Mouse (Mus musculus) midbrain, embryonic 14.5 days (tissue): ENCODE measurements at regions not wholly inside any gene's neighbourhood (a gene's known extent, or its start where the extent isn't known, plus 50 kb on each side); places are given as distances from the start of the nearest gene placed in this dataset.

Experiments
- ATAC-seq: fragments of 200-750 bp; cut with Nextera tagmentation; 2 replicates; pipeline ENCODE4 v1.8.0; 2017; ENCODE audit warnings: moderate number of reproducible peaks, moderate library complexity; ENCODE audit not compliant: low FRiP score, low TSS enrichment
- DNase-seq: peaks from one replicate; pipeline ENCODE4 v3.0.0-alpha.2; 2015
- H3K27ac ChIP-seq: fragments of 300-500 bp; sonication (generic); replicated peaks from 2 replicates; pipeline ENCODE4 v1.5.1; 2014; ENCODE audit warnings: mild to moderate bottlenecking, low read depth, low read length, moderate library complexity
- H3K27me3 ChIP-seq: fragments of 300-500 bp; sonication (generic); 2 replicates; pipeline ENCODE4 v1.6.1; 2014; ENCODE audit warnings: low read length, control low read depth, mixed read lengths; ENCODE audit not compliant: control insufficient read depth, insufficient read depth
- H3K36me3 ChIP-seq: fragments of 300-500 bp; sonication (generic); 2 replicates; pipeline ENCODE4 v1.6.1; 2014; ENCODE audit warnings: low read length, control low read depth; ENCODE audit not compliant: control insufficient read depth, insufficient read depth
- H3K4me1 ChIP-seq: fragments of 300-500 bp; sonication (generic); 2 replicates; pipeline ENCODE4 v1.6.1; 2014; ENCODE audit warnings: mild to moderate bottlenecking, antibody characterized with exemption, low read length, control low read depth; ENCODE audit not compliant: control insufficient read depth, insufficient read depth
- H3K4me2 ChIP-seq: fragments of 300-500 bp; sonication (generic); 2 replicates; pipeline ENCODE4 v1.6.1; 2014; ENCODE audit warnings: mild to moderate bottlenecking, low read length, moderate library complexity
- H3K4me3 ChIP-seq: fragments of 300-500 bp; sonication (generic); replicated peaks from 2 replicates; pipeline ENCODE4 v1.5.1; 2014; ENCODE audit warnings: low read depth, low read length
- H3K9ac ChIP-seq: fragments of 300-500 bp; sonication (generic); replicated peaks from 2 replicates; pipeline ENCODE4 v1.6.1; 2014; ENCODE audit warnings: mild to moderate bottlenecking, low read length, moderate library complexity
- H3K9me3 ChIP-seq: fragments of 300-500 bp; sonication (generic); 2 replicates; pipeline ENCODE4 v1.6.1; 2016; ENCODE audit warnings: low read length, control low read depth, mixed read lengths; ENCODE audit not compliant: control insufficient read depth
- WGBS: fragments of 180-500 bp; shearing (Covaris S2); extraction: QIAGEN DNeasy Blood & Tissue Kit; methylation state at CpG from one replicate; pipeline ENCODE4 v1.1.7; 2014; 5-methylcytosine and 5-hydroxymethylcytosine counted together

DNA sequence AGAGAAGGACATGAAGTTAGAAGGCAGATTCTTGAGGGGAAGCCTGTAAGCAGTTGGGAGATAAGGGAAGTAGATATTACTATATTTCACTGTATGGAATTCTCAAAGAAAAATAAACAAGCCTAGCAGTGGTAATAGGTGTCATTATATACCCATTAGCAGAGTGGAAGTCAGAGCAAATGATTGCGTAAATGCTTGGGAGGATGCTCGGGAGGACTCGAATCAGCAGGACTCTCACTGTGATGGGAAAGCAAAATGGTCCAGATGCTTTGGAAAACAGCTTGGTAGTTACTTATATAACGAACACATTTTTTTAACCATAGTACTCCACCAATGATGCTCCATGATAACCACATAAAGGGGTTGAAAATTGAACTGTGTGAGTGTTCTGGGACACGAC is 100.4 kb upstream of the Bmper start:
- Histone ChIP-seq H3K9ac (no peak overlapping the region), H3K4me3 (no peak overlapping the region), H3K27me3 (no peaks in the 10 kb centered on the region), H3K9me3 (no peaks in the 10 kb centered on the region), H3K27ac (no peak overlapping the region), H3K4me1 (peaks cover 14% of the 10 kb centered on the region), H3K4me2 (no peak overlapping the region), H3K36me3 (no peaks in the 10 kb centered on the region)
- 90% methylated on average over 5 of the region's 5 CpGs for WGBS
- ATAC-seq (no peak), DNase-seq (no peak)

DNA sequence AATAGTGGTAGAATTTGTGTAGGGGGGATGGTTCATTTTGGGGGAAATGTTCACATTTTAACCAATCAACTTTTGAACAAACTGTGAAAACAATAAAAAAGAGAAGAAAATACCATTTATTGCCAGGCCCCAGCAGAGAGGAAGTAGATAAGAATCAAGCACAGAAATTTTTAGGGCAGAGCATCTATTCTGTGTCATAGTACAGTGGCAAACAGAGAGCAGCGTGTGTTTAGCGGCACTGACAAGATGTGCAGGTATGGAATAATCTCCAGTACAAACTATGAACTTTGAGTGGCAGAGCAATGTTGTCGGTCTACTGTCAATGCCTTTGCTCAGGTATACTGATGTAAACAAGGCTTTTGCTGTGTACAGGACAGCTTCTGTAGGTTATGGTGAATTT is 99.4 kb upstream of the Bmper start:
- Histone ChIP-seq H3K9ac (no peak overlapping the region), H3K4me2 (no peak overlapping the region), H3K36me3 (no peaks in the 10 kb centered on the region), H3K4me1 (peaks cover 16% of the 10 kb centered on the region), H3K4me3 (no peak overlapping the region), H3K27ac (no peak overlapping the region), H3K9me3 (no peaks in the 10 kb centered on the region), H3K27me3 (no peaks in the 10 kb centered on the region)
- DNase-seq = no peak
- no peak for ATAC-seq
- WGBS = 94% methylated on average over 3 of the region's 3 CpGs

DNA sequence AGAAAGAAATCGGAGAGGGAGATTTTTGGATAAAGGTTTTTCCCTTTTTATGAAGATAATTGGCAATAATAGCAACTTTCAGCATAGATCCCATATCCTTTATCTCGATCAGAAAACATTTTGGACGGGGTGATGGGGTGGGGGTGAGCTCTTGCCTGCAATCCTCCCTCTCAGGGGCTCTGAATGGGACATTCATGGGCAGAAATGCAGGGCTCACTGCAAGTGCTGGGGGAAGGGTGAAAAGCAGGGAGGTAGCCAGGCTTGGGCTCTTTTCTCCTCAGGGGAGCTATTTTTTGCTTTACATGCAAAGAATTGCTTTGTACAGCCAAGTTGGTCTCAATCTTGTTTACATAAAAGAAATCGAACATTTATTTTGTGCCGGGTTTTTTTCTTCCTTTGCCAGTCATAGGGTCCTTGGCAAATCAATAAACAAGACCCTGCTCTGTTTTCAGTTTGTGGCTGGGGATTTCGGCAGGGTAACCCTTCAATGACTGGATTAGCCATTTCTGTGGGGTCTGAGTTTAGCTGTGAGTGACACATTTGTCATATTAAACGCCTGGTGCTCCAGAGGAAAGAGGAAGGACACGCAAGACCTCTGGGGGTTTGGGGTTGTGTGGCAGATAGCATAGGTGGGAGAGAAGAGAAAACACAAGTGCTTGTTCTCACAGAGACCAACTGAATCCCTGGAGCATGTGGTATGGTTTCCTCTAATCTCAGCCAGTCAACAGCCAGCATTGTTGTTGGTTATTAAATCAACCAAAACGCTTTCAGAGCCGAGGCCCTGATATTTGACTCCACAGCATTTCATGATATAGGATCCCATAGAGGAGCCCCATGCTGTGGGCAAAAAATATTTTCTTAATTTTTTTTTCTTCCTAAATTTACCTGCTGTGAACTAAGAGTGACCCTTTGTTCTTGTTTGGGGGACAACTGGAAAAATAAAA is 96.8 kb upstream of the Bmper start:
- Histone ChIP-seq H3K36me3 (no peaks in the 10 kb centered on the region), H3K9ac (no peak overlapping the region), H3K27me3 (no peaks in the 10 kb centered on the region), H3K4me2 (no peak overlapping the region), H3K27ac (no peak overlapping the region), H3K4me3 (no peak overlapping the region), H3K4me1 (peaks cover 16% of the 10 kb centered on the region), H3K9me3 (no peaks in the 10 kb centered on the region)
- DNase-seq = peak; percentile 25
- no peak for ATAC-seq
- 27% methylated on average over 10 of the region's 10 CpGs for WGBS

- WGBS = 25% methylated on average over 9 of the region's 9 CpGs
Observed at GRCm38 (mm10) chr9:23127338-23128017, 95.4 kb upstream of the Bmper start.

GRCm38 (mm10) chr9:23128018-23128369 is 94.9 kb upstream of the Bmper start:
- DNase-seq (no peak), ATAC-seq (no peak)
- H3K4me1 ChIP-seq = peaks cover 16% of the 10 kb centered on the region
- H3K27ac ChIP-seq = peak overlapping the region; percentile 65
- no peak overlapping the region for H3K4me3 ChIP-seq
- H3K9ac ChIP-seq = no peak overlapping the region
- no peaks in the 10 kb centered on the region for H3K36me3 ChIP-seq
- no peak overlapping the region for H3K4me2 ChIP-seq
- no peaks in the 10 kb centered on the region for H3K27me3 ChIP-seq
- 71% methylated on average over 2 of the region's 2 CpGs for WGBS
- no peaks in the 10 kb centered on the region for H3K9me3 ChIP-seq

More at GRCm38 (mm10) chr9:23127338-23128017, 95.4 kb upstream of the Bmper start:
- peak; percentile 63; the same call in 1 of the 2 replicates for ATAC-seq
- Histone ChIP-seq H3K9me3 (no peaks in the 10 kb centered on the region), H3K36me3 (no peaks in the 10 kb centered on the region), H3K27ac (peak overlapping the region; percentile 65), H3K4me3 (no peak overlapping the region), H3K27me3 (no peaks in the 10 kb centered on the region), H3K4me2 (no peak overlapping the region), H3K4me1 (peaks cover 16% of the 10 kb centered on the region), H3K9ac (no peak overlapping the region)
- peak; percentile 79 for DNase-seq

DNA sequence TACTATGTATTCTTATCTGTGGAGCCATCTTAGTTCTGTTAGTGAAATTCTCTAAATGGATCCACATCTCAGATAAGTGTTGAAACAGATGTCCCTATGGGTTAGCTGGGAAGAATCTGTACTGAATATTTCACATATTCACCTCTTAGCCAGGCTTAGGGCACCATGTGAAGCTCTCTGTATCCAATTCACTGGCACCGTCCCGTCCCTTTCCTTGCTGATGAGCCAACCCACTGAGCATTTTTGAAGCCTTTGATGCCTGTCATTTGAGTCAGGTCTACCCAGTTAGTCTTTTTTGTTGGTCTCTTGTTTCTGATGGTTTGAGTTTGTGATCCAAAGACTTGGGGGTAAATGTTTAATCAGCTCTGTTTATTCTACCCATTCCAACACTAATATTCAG is 88.9 kb upstream of the Bmper start:
- H3K36me3 ChIP-seq = no peaks in the 10 kb centered on the region
- H3K4me3 ChIP-seq = no peak overlapping the region
- 92% methylated on average over 2 of the region's 2 CpGs for WGBS
- no peaks in the 10 kb centered on the region for H3K4me1 ChIP-seq
- no peaks in the 10 kb centered on the region for H3K9me3 ChIP-seq
- no peak overlapping the region for H3K4me2 ChIP-seq
- H3K27me3 ChIP-seq = no peaks in the 10 kb centered on the region
- no peak overlapping the region for H3K27ac ChIP-seq
- no peak for DNase-seq
- no peak overlapping the region for H3K9ac ChIP-seq
- ATAC-seq = no peak

DNA sequence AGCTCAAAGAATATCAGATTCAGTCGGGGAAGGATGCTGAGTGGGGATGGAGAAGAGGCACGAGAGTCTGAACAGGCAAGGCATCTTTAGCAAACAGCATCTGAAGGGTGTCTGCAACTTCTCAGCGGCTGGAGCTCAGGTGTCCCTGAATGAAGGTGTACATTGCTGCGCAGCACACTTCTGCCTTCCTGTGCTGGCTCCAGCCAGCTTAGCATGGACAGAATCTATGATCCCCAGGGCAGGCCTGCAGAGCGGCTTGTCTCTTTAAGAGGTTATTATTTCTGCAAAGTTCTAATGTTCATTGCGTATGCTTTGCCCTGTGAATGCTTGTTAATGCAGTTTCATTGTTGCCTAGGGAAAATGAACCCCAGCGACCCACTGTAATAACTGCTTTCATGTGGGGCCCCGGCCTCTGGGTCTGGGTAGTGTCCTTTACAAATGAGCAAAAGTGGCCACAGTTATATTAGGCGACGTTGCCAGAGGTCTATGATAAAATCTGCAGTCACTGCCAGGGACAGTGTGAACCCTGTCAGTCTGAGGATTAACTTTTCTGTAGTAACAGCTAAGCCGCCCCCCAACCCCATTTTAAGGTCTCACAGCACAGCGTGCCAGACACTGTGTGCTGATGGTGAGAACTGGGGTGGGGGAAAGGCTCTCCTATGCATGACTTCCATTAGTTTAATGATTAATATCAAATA is 88.3 kb upstream of the Bmper start:
- H3K4me1 ChIP-seq = 0 out of 2 replicates have a peak, but pooled peaks cover under 1% of the 10 kb centered on the region
- H3K27ac ChIP-seq = no peak overlapping the region
- H3K36me3 ChIP-seq = no peaks in the 10 kb centered on the region
- no peak overlapping the region for H3K4me3 ChIP-seq
- ATAC-seq (no peak), DNase-seq (no peak)
- H3K9ac ChIP-seq = no peak overlapping the region
- no peaks in the 10 kb centered on the region for H3K27me3 ChIP-seq
- WGBS = 76% methylated on average over 12 of the region's 12 CpGs
- H3K4me2 ChIP-seq = no peak overlapping the region
- no peaks in the 10 kb centered on the region for H3K9me3 ChIP-seq

GRCm38 (mm10) chr9:23136511-23136910 is 86.4 kb upstream of the Bmper start:
- Histone ChIP-seq H3K27me3 (no peaks in the 10 kb centered on the region), H3K4me1 (0 out of 2 replicates have a peak, but pooled peaks cover 4% of the 10 kb centered on the region), H3K4me3 (no peak overlapping the region), H3K9ac (no peak overlapping the region), H3K36me3 (no peaks in the 10 kb centered on the region), H3K27ac (no peak overlapping the region), H3K9me3 (no peaks in the 10 kb centered on the region), H3K4me2 (no peak overlapping the region)
- DNase-seq (no peak), ATAC-seq (no peak)
- 86% methylated on average over 5 of the region's 5 CpGs for WGBS
